Mouse (Mus musculus): ENCODE measurements around the gene Pbx1.

Pbx1 gene

GRCm38 (mm10) chr1:168091627-168092026, 340.4 kb downstream of the Pbx1 start:
- no peak for DNase-seq (ENCODE audit: low read depth, low spot score)

GRCm38 (mm10) chr1:168088680-168089079, 343.4 kb downstream of the Pbx1 start:
- no peak for DNase-seq (ENCODE audit: low read depth, low spot score)

GRCm38 (mm10) chr1:168079394-168079767, 352.7 kb downstream of the Pbx1 start:
- no peak for DNase-seq (ENCODE audit: low read depth, low spot score)

DNA sequence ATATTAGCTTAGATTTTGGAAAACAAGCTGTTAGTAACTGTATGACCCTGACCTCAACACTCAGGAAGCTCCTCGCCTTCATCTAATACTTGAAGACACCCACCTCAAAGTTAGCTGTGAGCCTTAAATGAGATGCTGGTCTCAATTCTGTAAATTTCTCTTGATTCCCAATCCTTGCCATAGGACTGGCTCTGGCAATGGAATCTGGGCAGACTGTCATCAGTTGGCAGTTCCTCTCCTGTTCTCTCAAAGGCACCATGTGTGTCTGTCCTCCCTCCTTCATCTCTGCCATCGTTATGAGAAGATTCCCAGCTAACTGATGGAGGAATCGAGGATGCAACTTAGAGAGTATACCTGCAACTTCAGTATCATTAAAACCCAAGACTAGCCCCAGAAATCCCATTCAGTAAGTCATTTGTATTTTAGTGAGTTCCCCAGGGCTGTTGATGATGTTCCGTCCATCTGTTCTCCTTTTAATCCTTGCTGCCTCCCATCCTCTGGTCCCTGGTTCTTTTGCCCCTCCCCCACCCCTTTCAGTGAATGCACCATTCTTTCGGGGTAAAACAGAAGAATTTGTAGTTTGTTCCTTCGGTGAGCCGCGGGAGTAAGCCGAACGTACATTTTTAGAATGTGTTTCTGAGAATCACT, 353.2 kb downstream of the Pbx1 start:
- DNase-seq (ENCODE audit: low read depth, low spot score) = no peak

DNA sequence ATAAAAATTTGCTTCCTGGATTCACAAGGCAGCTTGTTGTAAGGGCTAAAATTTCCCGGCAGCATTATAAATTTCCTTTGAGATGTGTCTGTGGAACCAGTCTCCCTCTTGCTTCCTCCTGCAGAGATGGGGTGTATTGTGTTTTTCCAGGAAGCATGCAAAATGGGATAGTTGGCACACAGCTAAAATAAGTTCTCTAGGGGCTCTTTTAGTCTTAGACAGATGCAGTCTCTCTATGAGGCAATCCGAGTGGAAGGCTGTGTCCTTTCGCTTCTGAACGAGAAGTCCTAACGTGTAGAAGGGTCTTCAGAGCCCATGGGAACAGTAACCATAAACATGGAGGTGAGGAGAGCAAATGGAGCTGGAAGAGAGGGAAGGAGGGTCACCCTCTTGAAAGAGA, 360.1 kb downstream of the Pbx1 start:
- DNase-seq (ENCODE audit: low read depth, low spot score) = peak; percentile 50

DNA sequence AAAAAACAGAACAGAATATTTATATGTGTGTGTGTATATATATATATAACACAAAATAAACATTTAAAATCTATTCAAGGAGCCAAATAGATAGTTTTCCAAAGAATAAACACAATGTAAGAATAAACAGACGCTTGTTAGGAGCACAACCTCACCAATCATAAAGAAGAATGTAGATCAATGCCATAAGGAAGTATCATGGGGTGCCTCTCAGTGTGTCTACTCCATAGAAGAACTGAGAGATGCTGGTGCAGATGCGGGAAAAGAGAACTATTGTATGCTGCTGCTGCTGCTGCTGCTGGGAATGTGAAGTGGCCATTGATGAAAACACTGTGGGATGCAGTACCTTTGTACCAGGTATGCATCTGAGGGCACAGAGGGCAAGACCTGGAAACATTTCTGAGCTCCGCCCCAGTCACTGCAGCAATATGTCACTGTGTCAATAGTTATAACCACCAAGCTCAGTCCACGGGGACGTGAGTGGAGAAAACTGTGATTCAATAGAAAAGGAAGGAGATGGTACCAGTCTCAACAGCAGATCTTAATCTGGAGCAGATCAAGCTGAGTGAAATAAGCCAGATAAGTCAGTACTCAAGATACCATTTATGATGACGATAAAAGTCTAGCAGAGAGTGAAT, 361.7 kb downstream of the Pbx1 start:
- DNase-seq (ENCODE audit: low read depth, low spot score) = no peak

DNA sequence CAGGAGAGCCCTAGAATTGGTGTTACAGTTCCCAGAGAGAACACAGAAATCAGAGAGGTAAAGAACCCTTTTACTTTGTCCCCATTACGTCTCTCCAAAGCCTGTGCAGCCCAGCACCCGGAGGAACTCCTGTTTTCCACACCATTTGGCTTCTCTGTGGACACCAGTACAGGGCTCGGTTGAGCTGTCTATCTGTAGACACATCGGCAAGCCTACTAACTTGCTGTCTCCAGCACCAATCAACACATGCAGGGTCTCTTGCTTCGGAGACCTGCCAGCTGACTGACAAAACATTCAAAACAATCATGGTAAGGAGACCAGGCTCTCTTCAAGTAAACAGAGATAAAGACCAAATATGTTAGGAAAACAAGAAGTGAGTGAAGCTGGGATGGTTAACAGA, 362.3 kb downstream of the Pbx1 start:
- DNase-seq (ENCODE audit: low read depth, low spot score) = no peak

Measured in skeletal muscle tissue, adult 2 months (tissue).